Mouse (Mus musculus) lung, adult 2 months (tissue): Measurements from ENCODE around the gene Get4.

ENCODE experiments used
- CTCF ChIP-seq: fragments of 200-500 bp; IDR thresholded peaks from 2 replicates; pipeline ENCODE4 v1.5.1; 2011; ENCODE audit warnings: mild to moderate bottlenecking, low read length, control low read depth; ENCODE audit not compliant: insufficient read depth
- POLR2A ChIP-seq: fragments of 200-500 bp; IDR thresholded peaks from 2 replicates; pipeline ENCODE4 v1.6.1; 2011; ENCODE audit warnings: low read depth, mild to moderate bottlenecking, control low read depth, low read length, borderline replicate concordance; ENCODE audit errors: extremely low read depth

GRCm38 (mm10) chr5:139211737-139212385 lies 40.3 kb upstream of the Get4 start:
- TF ChIP-seq CTCF (no peak), POLR2A (no peak)
